Mouse (Mus musculus) c-Kit-positive CD71-negative TER-119-negative erythroid progenitor cells, embryonic 14.5 days (primary cell): ENCODE measurements around the gene Rasl10a.
"Not testable (repeated sequence)": the region's sequence is repeated elsewhere in the genome, so short reads cannot be mapped to it uniquely, and the experiment has no call there.

ENCODE experiments used
- DNase-seq: peaks from one replicate; pipeline ENCODE4 v3.0.0-alpha.2; 2013; ENCODE audit warnings: low read depth

Rasl10a gene

DNA sequence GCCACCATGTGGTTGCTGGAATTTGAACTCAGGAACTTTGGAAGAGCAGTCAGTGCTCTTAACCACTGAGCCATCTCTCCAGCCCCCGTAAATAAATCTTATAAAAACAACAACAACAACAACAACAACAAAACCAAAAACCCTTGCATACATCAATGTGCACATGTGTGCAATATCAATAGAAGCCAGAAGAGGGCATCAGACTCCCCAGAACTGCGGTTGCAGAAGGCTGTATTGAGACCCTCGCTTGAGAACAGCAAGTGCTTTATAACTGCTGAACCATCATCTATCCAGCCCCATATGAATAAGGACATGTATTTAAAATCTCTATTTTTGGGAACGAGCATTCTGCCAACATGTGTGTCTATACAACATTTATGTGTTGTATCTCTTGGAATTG lies 17.0 kb downstream of the Rasl10a start:
- DNase-seq: no peak

DNA sequence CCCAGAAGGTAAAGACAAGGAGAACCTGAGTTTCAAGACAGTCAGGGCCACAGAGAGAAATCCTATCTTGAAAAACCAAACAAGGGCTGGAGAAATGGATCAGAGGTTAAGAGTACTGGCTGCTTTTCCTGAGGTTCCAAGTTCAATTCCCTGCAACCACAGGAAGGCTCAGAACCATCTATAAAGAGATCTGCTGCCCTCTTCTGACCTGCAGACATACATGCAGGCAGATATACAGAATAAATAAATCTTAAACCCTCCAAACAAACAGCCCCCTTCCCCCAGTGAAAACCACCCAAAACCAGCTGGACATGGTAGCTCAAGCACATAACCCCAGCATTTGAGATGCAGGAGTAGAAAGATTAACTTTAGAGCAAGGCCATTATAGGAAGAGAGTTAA lies 17.8 kb downstream of the Rasl10a start:
- no peak for DNase-seq

DNA sequence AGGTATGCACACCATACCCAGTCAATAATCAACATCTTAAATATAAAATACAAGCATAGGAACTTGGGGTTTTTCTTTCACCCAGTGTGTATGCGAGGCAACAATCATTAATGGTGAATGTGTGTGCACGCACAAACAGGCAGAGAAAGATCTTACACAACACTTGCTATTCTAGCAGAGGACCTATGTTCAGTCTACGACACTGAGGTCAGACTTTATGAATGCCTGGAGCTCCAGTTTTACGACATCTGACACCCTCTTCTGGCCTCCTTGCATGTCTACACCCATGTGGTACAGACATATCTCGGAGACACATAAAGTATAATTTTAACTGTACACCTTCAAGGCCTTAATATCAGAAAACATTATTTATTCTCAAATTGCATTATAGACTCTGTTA lies 18.9 kb downstream of the Rasl10a start:
- DNase-seq: not testable (repeated sequence)

DNA sequence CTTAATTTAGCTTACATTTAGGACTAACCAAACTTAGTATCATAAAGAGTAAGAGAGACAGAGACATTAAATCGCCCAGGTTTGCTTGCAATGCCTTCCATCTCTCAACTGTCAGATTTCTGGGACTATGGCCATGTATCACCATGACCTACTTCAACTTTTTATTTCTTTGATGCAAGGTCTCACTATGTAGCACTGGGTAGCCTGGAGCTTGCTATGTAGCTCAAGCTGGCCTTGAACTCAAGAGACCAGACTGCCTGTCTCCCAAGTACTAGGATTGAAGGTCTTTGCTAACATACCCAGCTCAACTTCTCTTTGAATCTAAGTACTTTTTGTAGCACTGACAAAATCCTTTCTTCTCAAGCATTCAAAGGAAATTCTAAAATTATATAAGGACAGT lies 31.2 kb downstream of the Rasl10a start:
- DNase-seq: no peak

DNA sequence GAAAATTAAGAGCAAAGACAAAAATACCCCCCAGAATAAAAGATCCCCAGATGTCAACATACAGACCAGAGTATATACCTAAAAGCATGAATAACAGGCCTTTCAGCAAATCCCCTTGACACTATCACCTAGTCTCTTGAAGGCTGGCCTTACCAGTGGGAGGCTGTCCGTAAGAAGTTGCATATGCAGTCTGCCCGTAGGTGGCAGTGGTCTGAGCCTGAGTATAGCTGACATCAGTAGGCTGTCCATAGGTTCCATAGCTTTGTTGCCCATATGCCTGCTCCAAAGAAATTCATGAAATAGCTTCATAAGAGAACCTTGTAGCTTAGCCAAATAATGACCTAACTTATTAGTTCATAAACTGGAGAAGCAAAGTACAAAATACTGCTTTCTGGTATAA lies 33.8 kb downstream of the Rasl10a start:
- no peak for DNase-seq

DNA sequence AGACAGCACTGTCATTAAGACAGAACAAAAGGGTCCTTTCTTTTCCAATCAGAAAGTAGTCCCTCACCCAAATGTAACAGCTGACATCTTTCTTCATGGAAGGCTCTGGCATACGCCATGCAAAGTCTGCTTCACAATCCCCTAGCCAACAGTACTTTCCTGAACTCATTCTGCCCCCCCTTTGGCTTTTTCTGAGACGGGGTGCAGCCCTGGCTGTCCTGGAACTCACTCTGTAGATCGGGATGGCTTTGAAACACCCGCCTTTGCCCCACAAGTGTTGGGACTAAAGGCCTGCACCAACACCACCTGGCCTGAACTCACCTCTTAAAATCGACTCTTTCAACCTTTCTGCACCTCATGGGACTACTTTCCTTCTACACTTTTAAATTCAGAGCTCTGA lies 37.9 kb downstream of the Rasl10a start:
- no peak for DNase-seq

DNA sequence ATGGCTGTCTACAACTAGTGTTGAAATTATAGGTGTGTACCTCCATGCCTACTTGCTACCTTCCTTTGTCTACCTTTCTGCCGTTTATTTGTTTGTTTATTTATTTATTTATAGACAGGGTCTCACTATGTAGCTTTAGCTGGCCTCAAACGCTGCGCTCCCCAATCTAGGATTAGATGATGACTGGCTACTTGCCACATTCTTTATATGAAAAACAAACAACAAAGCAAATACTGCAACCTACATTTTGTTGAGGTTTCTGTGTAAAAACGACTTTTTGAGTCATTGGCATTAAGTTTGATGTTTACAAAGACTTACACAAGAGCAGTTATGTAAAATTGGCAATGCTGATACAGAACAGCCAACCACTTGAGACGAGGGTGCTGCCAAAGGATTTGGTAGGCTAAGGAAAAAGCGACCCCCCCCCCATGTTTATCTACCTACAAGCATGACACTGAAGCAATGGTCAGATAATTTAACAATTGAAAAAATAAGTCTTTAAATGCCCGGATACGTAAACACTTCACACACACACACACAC lies 38.6 kb downstream of the Rasl10a start:
- no peak for DNase-seq

DNA sequence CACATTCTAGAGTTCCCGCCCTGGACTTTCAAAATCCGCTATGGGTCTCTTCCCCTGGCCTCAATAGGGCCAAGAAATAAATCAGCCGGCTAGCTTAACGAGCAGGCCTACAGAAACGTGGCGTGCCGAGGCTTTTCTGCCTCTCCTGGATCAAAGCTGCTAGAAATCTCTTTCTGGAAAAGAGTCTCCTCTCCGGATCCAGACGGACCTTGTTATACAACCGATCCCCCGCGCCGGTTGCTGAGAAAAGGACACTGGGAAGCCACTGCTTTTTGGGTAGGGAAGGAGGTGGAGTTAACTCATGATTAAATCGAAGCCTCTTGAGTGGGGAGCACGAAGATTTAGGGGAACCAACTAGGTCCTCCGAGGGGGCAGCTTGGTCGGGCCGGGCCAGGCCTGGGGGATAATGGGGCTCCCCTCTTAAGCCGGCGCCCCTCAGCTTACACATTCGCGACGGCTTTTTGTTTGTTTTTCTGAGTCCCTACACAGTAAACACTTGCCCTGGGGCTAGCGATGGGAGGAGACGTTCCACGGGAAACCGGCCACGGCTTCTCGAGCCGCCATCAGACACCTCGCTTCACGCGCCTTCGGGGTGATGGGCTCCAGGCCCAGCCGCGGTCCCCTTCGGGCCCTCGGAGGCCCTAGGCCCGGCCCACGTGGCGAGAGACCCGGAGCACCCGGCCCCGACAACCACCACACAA lies 40.3 kb downstream of the Rasl10a start:
- DNase-seq: no peak

DNA sequence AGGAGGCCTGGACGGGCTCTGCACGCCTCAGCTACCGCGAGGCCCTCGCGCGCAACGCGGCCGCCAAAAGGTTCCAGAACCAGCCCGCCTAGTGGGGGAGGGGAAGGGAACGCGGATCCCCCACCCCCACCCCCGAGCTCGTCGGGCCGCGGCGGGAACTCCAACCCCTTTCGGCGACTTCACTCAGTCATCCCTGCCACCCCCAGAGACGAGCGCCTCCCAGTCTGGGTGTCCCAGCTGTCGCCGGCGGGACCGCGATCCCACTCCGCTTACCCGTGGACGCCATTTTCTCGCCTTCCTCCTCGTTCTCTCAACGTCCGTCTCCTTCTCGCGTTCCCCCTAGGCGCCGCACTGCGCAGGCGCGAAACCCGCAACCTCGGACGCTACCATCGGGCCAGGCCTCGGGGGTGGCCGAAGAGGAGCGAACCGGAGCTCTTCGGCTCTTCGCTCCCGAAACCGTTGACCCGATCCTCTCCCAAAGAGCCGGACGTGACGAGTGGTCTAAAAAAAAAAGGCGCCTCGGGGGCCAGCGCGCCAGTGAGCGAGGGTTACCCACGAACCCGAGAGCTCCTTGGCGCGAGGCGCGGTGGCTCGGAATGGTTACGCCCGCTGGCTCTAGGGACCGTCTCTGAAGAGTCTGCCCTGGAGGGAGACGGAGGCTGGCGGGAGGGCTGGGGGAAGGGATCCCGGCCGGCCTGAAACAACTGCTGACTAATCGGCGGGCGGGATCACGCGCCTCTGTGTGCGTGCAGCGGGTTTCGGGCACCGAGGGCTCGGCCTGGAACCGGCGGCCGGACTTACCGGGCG lies 41.0 kb downstream of the Rasl10a start, which contains the start of the genes Rhbdd3 and Ewsr1:
Rhbdd3 (plus strand) TSS at position 191 of the 807 bp plus-strand sequence.
Ewsr1 (minus strand) TSS at position 531 of the 807 bp plus-strand sequence.
- peak; percentile 93 for DNase-seq

DNA sequence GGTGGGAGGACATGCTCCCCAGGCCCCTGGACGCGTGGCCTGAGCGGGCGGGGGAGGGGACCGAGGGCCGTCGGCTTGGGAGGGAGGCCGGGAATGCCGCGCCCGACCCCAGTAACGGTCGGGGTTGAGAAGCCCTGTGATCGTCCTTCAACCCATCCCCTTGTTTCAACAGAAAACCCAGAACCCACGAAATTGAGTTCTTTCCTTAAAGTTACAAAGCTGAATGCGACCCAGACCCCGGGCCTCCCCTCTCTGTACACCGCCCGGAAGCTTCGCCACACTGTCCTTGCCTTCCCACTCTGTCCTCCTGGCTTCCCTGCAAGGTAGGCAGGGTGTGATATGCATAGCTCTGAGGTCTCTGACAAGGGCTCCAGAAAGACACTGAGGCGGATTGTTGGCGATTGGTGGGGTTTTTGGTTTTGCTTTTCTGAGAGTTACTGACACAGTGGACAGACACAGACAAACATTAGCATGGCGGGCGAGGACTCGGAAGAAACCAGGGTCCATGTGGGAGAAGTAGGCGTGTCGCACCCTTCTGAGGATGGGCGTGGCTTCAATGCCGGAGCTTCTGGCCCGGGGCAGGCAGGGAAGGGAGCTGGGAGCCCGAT lies 41.8 kb downstream of the Rasl10a start:
- peak; percentile 82 for DNase-seq

DNA sequence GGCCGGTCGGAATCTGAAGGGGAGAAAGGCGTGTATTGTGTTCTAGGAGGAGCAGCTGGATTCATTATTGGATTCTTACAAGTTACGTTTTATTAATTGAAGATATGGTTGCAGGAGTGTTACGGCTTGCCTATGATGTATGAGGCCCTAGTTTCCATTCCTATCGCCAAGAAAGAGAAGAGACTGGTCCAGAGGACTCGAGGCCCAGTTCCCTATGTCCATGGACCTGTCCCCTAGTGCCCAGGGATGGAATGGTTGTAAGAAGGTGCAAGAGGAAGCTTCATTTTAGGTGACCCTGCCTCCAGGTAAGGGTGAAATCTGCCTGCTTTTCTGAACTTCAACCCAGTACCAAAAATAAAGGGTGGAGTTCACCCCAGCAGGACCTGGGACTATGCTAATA lies 42.4 kb downstream of the Rasl10a start:
- DNase-seq: no peak

DNA sequence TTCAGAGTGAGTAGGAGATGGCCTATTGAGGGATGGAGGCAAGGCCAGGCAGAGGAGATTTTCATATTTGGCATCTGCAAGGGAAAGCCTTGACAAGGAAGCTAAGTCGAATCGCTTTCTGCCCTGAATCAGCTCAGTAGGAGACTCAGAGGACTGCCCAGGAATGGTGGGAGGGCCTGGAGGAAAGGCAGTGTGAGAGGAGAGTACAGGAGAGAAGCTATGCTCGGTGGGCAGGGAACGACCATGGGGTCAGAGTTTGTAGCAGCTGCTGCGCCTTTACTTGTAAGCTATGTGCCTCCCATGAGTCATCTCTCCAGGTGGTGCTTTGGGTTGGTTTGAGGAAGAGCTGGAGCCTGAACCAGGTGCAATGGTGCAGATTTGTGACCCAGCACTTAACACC lies 42.9 kb downstream of the Rasl10a start:
- DNase-seq: no peak

DNA sequence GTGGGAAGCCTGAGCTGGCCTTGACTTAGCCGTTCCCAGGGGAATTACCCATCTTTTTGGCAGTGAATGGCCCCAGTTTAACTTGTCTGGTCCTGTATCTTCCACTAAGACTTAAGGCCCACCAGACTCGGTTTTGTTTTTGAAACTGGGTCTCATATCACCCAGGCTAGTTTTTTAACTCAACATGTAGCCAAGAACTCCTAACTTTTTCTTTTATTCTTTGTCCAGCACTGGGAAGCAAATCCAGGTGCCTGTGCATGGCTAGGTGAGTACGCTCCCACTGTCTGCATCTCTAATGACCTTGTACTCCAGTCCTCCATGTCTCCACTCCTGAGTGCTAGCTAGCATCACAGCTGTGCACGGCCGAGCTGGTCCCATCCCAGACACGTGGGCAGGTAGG lies 43.7 kb downstream of the Rasl10a start:
- DNase-seq: no peak

DNA sequence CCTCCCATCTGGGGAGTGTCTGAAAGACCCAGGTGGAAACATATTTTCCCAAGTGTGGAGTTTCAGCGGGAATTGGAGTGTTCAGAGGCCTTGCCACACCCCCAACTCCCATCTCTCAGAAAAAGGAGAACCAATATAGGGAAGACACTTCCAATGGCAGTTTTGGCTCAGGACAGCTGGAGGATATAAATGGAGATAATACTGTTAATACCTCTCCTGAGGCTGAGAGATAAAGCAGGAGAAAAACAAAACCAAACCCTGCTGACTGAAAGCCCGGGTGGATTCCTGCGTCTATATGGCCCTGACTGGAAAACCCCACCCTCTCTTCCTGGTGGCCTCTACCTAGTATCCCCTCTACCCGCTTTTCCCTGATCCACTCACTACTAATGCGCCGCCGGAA lies 44.5 kb downstream of the Rasl10a start:
- no peak for DNase-seq

DNA sequence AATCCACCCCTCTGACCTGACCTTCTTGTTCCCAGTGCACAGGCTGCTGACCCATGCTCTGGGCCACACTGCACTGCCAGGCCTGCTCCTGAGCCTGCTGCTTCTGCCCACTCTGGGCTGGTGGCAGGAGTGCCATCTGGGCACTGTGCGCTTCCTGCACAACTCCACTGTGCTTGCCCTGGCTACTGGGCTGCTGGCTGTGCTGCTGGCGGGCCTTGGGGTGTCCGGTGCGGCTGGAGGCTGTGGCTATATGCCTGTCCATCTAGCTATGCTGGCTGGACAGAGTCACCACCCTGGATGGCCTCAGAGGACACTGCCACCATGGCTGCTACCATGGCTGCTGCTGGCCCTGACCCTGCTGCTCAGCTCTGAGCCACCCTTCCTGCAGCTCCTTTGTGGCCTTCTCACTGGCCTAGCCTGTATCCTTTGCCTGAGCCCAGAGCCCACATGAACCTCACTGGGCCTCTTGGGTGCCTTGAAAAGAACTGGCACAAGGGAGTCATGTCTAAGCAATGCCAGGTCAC lies 46.1 kb downstream of the Rasl10a start:
- DNase-seq: no peak

DNA sequence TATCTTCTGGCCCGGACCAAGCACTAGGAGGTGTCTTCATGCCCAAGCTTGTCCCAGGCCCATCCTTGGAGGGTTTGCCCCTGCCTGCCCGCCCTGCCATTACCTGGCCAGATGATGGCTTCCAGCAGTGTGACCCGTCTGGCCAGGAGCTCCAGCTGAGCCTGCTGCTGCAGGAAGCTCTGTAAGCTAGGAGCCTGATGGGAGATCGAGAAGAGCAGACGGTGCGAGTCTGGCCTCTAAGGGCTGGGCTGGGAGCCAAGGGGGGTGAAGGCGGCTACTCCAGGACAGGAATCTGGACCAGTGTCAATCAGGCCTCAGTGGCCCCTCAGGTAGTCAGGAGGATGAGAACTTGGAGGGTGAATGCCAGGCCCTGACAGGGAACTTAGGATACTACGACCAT lies 51.5 kb downstream of the Rasl10a start:
- no peak for DNase-seq
